21 mouse cellular contexts compared by ENCODE assay signal in genomic region chr16:13848310-13848709, GRCm38 (mm10). TPM values are rescaled to one million over a fixed set of nuclear protein-coding genes. Genes with fewer than 3 reads are reported as not detected.
DNase-seq lines count a peak whose midpoint lies in the region; ATAC-seq lines count a peak whose summit lies in the region.
"Had no signal": no experiment of that assay in that cellular context is flagged by ENCODE, and none has a peak within 500 bp of the region (broad histone marks: within the 10 kb centered on the region; RNA-seq: fewer than 3 reads in every experiment).

No protein-coding gene starts in this region.

- 0 out of 2 replicates have a peak overlapping the region, but pooled peaks have one; percentile 13 for H3K27ac ChIP-seq in macrophage
- H3K27ac ChIP-seq in kidney, embryonic 16.5 days (ENCODE audit: low read length), result no peak overlapping the region
- H3K27ac ChIP-seq: forebrain, embryonic 12.5 days; heart, embryonic 10.5 days; hindbrain, embryonic 13.5 days; intestine, embryonic 15.5 days; liver, embryonic 14.5 days; lung, embryonic 15.5 days; midbrain, embryonic 15.5 days had no signal

- H3K4me1 ChIP-seq in kidney, embryonic 16.5 days (ENCODE audit: insufficient read depth, low read length), result no peaks in the 10 kb centered on the region
- H3K4me1 ChIP-seq: forebrain, embryonic 12.5 days; heart, embryonic 10.5 days; hindbrain, embryonic 13.5 days; intestine, embryonic 15.5 days; lung, embryonic 15.5 days; midbrain, embryonic 15.5 days had no signal

- no peaks in the 10 kb centered on the region for H3K27me3 ChIP-seq in kidney, embryonic 16.5 days (ENCODE audit: insufficient read depth, low read length)
- H3K27me3 ChIP-seq: forebrain, embryonic 12.5 days; hindbrain, embryonic 13.5 days; intestine, embryonic 15.5 days; lung, embryonic 15.5 days; megakaryocyte, embryonic 14.5 days; midbrain, embryonic 15.5 days had no signal

- H3K36me3 ChIP-seq in macrophage (ENCODE audit: inconsistent target), result peaks cover 48% of the 10 kb centered on the region
- H3K36me3 ChIP-seq in kidney, embryonic 16.5 days (ENCODE audit: insufficient read depth, low read length), result peaks cover 38% of the 10 kb centered on the region

- DNase-seq in A20 (ENCODE audit: low read depth, low spot score), result peak; percentile 61
- peak; percentile 13 for DNase-seq in CD4-positive helper T cell, adult 2 months (ENCODE audit: low read depth, low spot score)
- no peak for DNase-seq in layer of hippocampus, postnatal 36 days
- DNase-seq in adrenal gland, postnatal 10 days, result no peak
- no peak for DNase-seq in kidney, postnatal 4 days
- DNase-seq: adrenal gland, postnatal 36 days; cerebellum, adult 8-10 months; gastrocnemius, postnatal 25 days; heart, postnatal 10 days had no signal

- no peaks in the 10 kb centered on the region for H3K9me3 ChIP-seq in kidney, embryonic 16.5 days (ENCODE audit: low read length)
- H3K9me3 ChIP-seq: forebrain, embryonic 12.5 days; heart, embryonic 10.5 days; hindbrain, embryonic 13.5 days; intestine, embryonic 15.5 days; lung, embryonic 15.5 days; megakaryocyte, embryonic 14.5 days; midbrain, embryonic 15.5 days had no signal

- H3K4me2 ChIP-seq in kidney, embryonic 16.5 days (replicated peaks; ENCODE audit: low read depth, low read length), result no peak overlapping the region
- H3K4me2 ChIP-seq: forebrain, embryonic 12.5 days; hindbrain, embryonic 13.5 days; intestine, embryonic 15.5 days; lung, embryonic 15.5 days; midbrain, embryonic 15.5 days had no signal

- no peak overlapping the region for H3K4me3 ChIP-seq in macrophage (ENCODE audit: inconsistent target)
- no peak overlapping the region for H3K4me3 ChIP-seq in kidney, embryonic 16.5 days (ENCODE audit: low read length)
- H3K4me3 ChIP-seq: forebrain, embryonic 12.5 days; heart, embryonic 10.5 days; hindbrain, embryonic 13.5 days; intestine, embryonic 15.5 days; lung, embryonic 15.5 days; megakaryocyte, embryonic 14.5 days; midbrain, embryonic 15.5 days; myocyte had no signal

- no peaks in the 10 kb centered on the region for H3K79me2 ChIP-seq in macrophage (ENCODE audit: inconsistent target)

- peak; percentile 67 for ATAC-seq in activated CD4-positive, CD25-positive, alpha-beta regulatory T cell, adult 4 months
- ATAC-seq in kidney, embryonic 16.5 days (ENCODE audit: low FRiP score, low TSS enrichment), result no peak
- ATAC-seq: intestine, embryonic 15.5 days; midbrain, embryonic 15.5 days had no signal

- no peak overlapping the region for H3K9ac ChIP-seq in kidney, embryonic 16.5 days (replicated peaks; ENCODE audit: low read length)
- H3K9ac ChIP-seq: forebrain, embryonic 12.5 days; hindbrain, embryonic 13.5 days; intestine, embryonic 15.5 days; liver, embryonic 14.5 days; lung, embryonic 15.5 days; midbrain, embryonic 15.5 days had no signal

- WGBS in macrophage (ENCODE audit: missing documents), result 9% methylated on average over 2 of the region's 2 CpGs
- 72% methylated on average over 2 of the region's 2 CpGs for WGBS in kidney, embryonic 16.5 days

RNA-seq across cellular contexts. Expression of gene Ntan1, which starts 29.7 kb away (rescaled TPM):
- polyA plus RNA-seq in activated CD4-positive, CD25-positive, alpha-beta regulatory T cell, adult 4 months (2017; shearing (Covaris generic)), result 100 to 1,000 TPM; 156 to 160 TPM
- total RNA-seq in macrophage (2018; cell fraction: chromatin; rRNA removed), result 10 to 100 TPM; 10.9 to 81.3 (median 50.3) TPM
- 10 to 100 TPM; 42.4 to 59.8 (median 48.6) TPM for total RNA-seq in macrophage (2018; cell fraction: cytosol; rRNA removed)
- 10 to 100 TPM in 25 of 26 experiments, 1 to 10 TPM in 1; 8.9 to 45.2 (median 28.5) TPM for total RNA-seq in macrophage (2018; cell fraction: nucleus; rRNA removed)
- polyA plus RNA-seq in macrophage (2018), result 50.1 to 64.2 TPM (median 59.1 TPM) in 3 replicates
- 10 to 100 TPM; 78.6 to 95.1 TPM for total RNA-seq in layer of hippocampus, postnatal 36 days (2021)
- polyA plus RNA-seq in kidney, embryonic 16.5 days (2015; fragmentation: Nextera tagmentation; extraction: Ambion mirVana), result 157 and 159 TPM in 2 replicates
- total RNA-seq in adrenal gland, postnatal 10 days (2021), result 10 to 100 TPM; 69.2 to 82.8 TPM

RNA-seq across cellular contexts. Expression of gene Pdxdc1, which starts 54.6 kb away (rescaled TPM):
- 10 to 100 TPM; 18.9 to 20.4 TPM for polyA plus RNA-seq in activated CD4-positive, CD25-positive, alpha-beta regulatory T cell, adult 4 months (2017; shearing (Covaris generic))
- 100 to 1,000 TPM in 21 of 26 experiments, 10 to 100 TPM in 5; 48.8 to 233 (median 136) TPM for total RNA-seq in macrophage (2018; cell fraction: chromatin; rRNA removed)
- 10 to 100 TPM; 47.4 to 77.1 (median 62.6) TPM for total RNA-seq in macrophage (2018; cell fraction: cytosol; rRNA removed)
- 100 to 1,000 TPM in 7 of 26 experiments, 10 to 100 TPM in 19; 31.2 to 137 (median 81.5) TPM for total RNA-seq in macrophage (2018; cell fraction: nucleus; rRNA removed)
- polyA plus RNA-seq in macrophage (2018), result 48.3 to 137 TPM (median 49.8 TPM) in 3 replicates
- 10 to 100 TPM; 69.6 to 79.3 TPM for total RNA-seq in layer of hippocampus, postnatal 36 days (2021)
- 87.7 and 88.5 TPM in 2 replicates for polyA plus RNA-seq in kidney, embryonic 16.5 days (2015; fragmentation: Nextera tagmentation; extraction: Ambion mirVana)
- total RNA-seq in adrenal gland, postnatal 10 days (2021), result 10 to 100 TPM; 75.6 to 76.5 TPM

RNA-seq across cellular contexts. Expression of gene Mpv17l, which starts 54.7 kb away (rescaled TPM):
- 1 to 10 TPM in 1 of 2 experiments, under 1 TPM in 1; 0.24 to 1.4 TPM for polyA plus RNA-seq in activated CD4-positive, CD25-positive, alpha-beta regulatory T cell, adult 4 months (2017; shearing (Covaris generic))
- 10 to 100 TPM in 3 of 26 experiments, 1 to 10 TPM in 17, under 1 TPM in 5, not detected in 1; 0.42 to 14.7 (median 6.5) TPM for total RNA-seq in macrophage (2018; cell fraction: chromatin; rRNA removed)
- total RNA-seq in macrophage (2018; cell fraction: cytosol; rRNA removed), result 1 to 10 TPM; 1.7 to 4.6 (median 3.5) TPM
- 1 to 10 TPM in 24 of 26 experiments, under 1 TPM in 2; 0.86 to 7.4 (median 3.9) TPM for total RNA-seq in macrophage (2018; cell fraction: nucleus; rRNA removed)
- polyA plus RNA-seq in macrophage (2018), result 3.5 to 4.8 TPM (median 3.9 TPM) in 3 replicates
- total RNA-seq in layer of hippocampus, postnatal 36 days (2021), result 10 to 100 TPM; 74.0 to 82.2 TPM
- 9.5 and 12.4 TPM in 2 replicates for polyA plus RNA-seq in kidney, embryonic 16.5 days (2015; fragmentation: Nextera tagmentation; extraction: Ambion mirVana)
- 1 to 10 TPM; 6.6 to 8.1 TPM for total RNA-seq in adrenal gland, postnatal 10 days (2021)

Comparison
In these comparisons a context has a peak if more than half of its experiments do, and no peak if none do; other contexts are left out.
1. DNase-seq: peak in A20 (single experiment) and CD4-positive helper T cell, adult 2 months (single experiment); none in layer of hippocampus, postnatal 36 days (0 of 2), adrenal gland, postnatal 10 days (single experiment) and kidney, postnatal 4 days (0 of 2).